Comparison of ENCODE assay signal across 23 mouse cellular contexts in the genomic region with DNA sequence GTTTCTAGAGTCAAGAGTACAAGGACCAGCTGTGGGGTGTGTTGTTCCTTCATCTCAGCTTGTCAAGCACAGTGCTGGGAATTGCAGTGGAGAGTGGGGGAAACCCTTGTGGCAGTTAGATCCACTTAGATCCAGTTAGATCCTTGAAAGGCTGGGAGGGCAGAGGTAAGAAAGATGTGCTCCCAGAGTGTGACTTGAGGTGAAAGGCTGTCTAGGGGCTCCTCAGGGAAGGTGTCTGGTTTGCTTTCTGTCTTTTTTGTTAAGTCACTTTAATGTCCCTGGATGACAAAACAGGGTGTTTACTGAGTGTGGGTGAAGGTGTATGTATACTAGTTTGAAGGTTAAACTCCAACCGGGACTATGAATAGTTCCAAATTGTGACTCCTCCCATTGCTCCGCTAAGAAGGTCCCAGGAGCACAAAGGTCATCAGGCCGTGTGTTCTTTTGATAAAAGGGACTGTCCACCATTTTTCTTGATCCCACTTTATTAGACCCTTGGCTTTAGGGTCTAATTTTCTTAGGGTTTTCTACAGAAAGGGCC. TPM values are rescaled to one million over a fixed set of nuclear protein-coding genes. Genes with fewer than 3 reads are reported as not detected.
DNase-seq lines count a peak whose midpoint lies in the region; ATAC-seq lines count a peak whose summit lies in the region.
"Had no signal": no experiment of that assay in that cellular context is flagged by ENCODE, and none has a peak within 500 bp of the region (broad histone marks: within the 10 kb centered on the region; RNA-seq: fewer than 3 reads in every experiment).

No protein-coding gene starts in this region.

- ATAC-seq in liver, embryonic 16.5 days (ENCODE audit: low read depth) = no peak
- ATAC-seq: CD4-positive, CD25-positive, alpha-beta regulatory T cell, adult 4 months; forebrain, embryonic 14.5 days; forebrain, postnatal 0 days had no signal

- H3K9ac ChIP-seq in liver, embryonic 16.5 days (ENCODE audit: low read depth, low read length) = no peak overlapping the region
- H3K9ac ChIP-seq: forebrain, postnatal 0 days; hindbrain, embryonic 12.5 days; hindbrain, embryonic 15.5 days had no signal

- H3K36me3 ChIP-seq in liver, embryonic 16.5 days (ENCODE audit: control insufficient read depth, insufficient read depth) = no peaks in the 10 kb centered on the region
- H3K36me3 ChIP-seq: forebrain, embryonic 10.5 days; hindbrain, embryonic 12.5 days; hindbrain, embryonic 15.5 days had no signal

- peaks cover 33% of the 10 kb centered on the region for H3K4me1 ChIP-seq in liver, embryonic 16.5 days (ENCODE audit: control insufficient read depth, low read depth, low read length)
- peaks cover 5% of the 10 kb centered on the region; the same call in 1 of the 2 replicates for H3K4me1 ChIP-seq in brown adipose tissue, adult 24 weeks (ENCODE audit: control insufficient read depth, insufficient read depth, insufficient read length, low read length)

- H3K4me3 ChIP-seq in liver, embryonic 16.5 days (ENCODE audit: low read depth, low read length) = no peak overlapping the region
- no peak overlapping the region for H3K4me3 ChIP-seq in brown adipose tissue, adult 24 weeks (ENCODE audit: insufficient read depth, low read depth, low read length)
- H3K4me3 ChIP-seq: forebrain, embryonic 10.5 days; gastrocnemius, adult 2 months; hindbrain, embryonic 12.5 days; hindbrain, embryonic 15.5 days had no signal

- H3K9me3 ChIP-seq in liver, embryonic 16.5 days (replicated peaks; ENCODE audit: control insufficient read depth, low read length) = no peaks in the 10 kb centered on the region
- H3K9me3 ChIP-seq: forebrain, embryonic 10.5 days; hindbrain, embryonic 12.5 days; hindbrain, embryonic 15.5 days had no signal

- H3K4me2 ChIP-seq in liver, embryonic 16.5 days (ENCODE audit: low read depth, low read length) = peak overlapping the region; percentile 9; the same call in 1 of the 2 replicates
- H3K4me2 ChIP-seq: heart, embryonic 11.5 days; hindbrain, embryonic 12.5 days; hindbrain, embryonic 15.5 days had no signal

- no peak overlapping the region for H3K27ac ChIP-seq in liver, embryonic 16.5 days (ENCODE audit: low read length)
- H3K27ac ChIP-seq in brown adipose tissue, adult 24 weeks (replicated peaks; ENCODE audit: low read depth, low read length) = peak overlapping the region; percentile 44
- H3K27ac ChIP-seq: forebrain, embryonic 10.5 days; gastrocnemius, adult 2 months; hindbrain, embryonic 12.5 days; hindbrain, embryonic 15.5 days had no signal

- no peaks in the 10 kb centered on the region for H3K27me3 ChIP-seq in liver, embryonic 16.5 days (ENCODE audit: control insufficient read depth, insufficient read depth, low read depth, low read length)
- H3K27me3 ChIP-seq: hindbrain, embryonic 12.5 days; hindbrain, embryonic 15.5 days had no signal

- WGBS in liver, embryonic 16.5 days (ENCODE audit: insufficient replicate concordance) = 61% methylated on average over 3 of the region's 3 CpGs

- DNase-seq in liver (no peak), R1 (ENCODE audit: low read depth, low spot score) (peak; percentile 22)
- peak; percentile 54 for DNase-seq in yolk sac, embryonic 10.5 days (ENCODE audit: low spot score)
- DNase-seq in left cerebral cortex, adult 8-10 months (ENCODE audit: low spot score in 2 of 2) = no peak
- no peak for DNase-seq in left cerebral cortex, adult 11 months (ENCODE audit: low spot score)
- DNase-seq: adrenal gland, adult 2 months; adrenal gland, postnatal 14 days; cerebellum, adult 11-12 months; cerebellum, adult 8-10 months; cerebellum, postnatal 10 days; cerebellum, postnatal 36 days; forebrain, postnatal 0 days; gastrocnemius, adult 2 months; gastrocnemius, postnatal 14 days; heart, adult 11 months had no signal

RNA-seq across cellular contexts. Expression of gene Trim2, which starts 40.2 kb away (rescaled TPM):
- polyA plus RNA-seq in liver, embryonic 16.5 days (2015; fragmentation: Nextera tagmentation; extraction: Ambion mirVana) = 6.3 and 6.4 TPM in 2 replicates
- polyA plus RNA-seq in brown adipose tissue, adult 24 weeks (2012; ENCODE audit: insufficient read depth, insufficient read length, missing spikeins) = 14.0 and 14.2 TPM in 2 replicates
- total RNA-seq in left cerebral cortex, adult 8-10 months (2022) = 100 to 1,000 TPM; 252 to 273 (median 260) TPM

Comparison
In these comparisons a context has a peak if more than half of its experiments do, and no peak if none do; other contexts are left out.
1. DNase-seq: peak in R1 (single experiment) and yolk sac, embryonic 10.5 days (single experiment); none in liver (single experiment), left cerebral cortex, adult 8-10 months (0 of 2) and left cerebral cortex, adult 11 months (single experiment).